Mouse (Mus musculus) liver, embryonic 12.5 days (tissue): ENCODE data around the gene Dusp14. TPM values are rescaled to one million over a fixed set of nuclear protein-coding genes. Genes with fewer than 3 reads are reported as not detected.

Experiments
- ATAC-seq: fragments of 200-750 bp; cut with Nextera tagmentation; 2 replicates; pipeline ENCODE4 v1.8.0; 2017; ENCODE audit warnings: moderate number of reproducible peaks, mild to moderate bottlenecking, moderate library complexity
- H3K27ac ChIP-seq: fragments of 300-500 bp; sonication (generic); 2 replicates; pipeline ENCODE4 v1.5.1; 2016; ENCODE audit warnings: mild to moderate bottlenecking
- H3K27me3 ChIP-seq: fragments of 300-500 bp; sonication (generic); replicated peaks from 2 replicates; pipeline ENCODE4 v1.6.1; 2016; ENCODE audit warnings: mild to moderate bottlenecking, moderate library complexity
- H3K36me3 ChIP-seq: fragments of 300-500 bp; sonication (generic); 2 replicates; pipeline ENCODE4 v1.6.1; 2016; ENCODE audit warnings: mild to moderate bottlenecking, moderate library complexity
- H3K4me1 ChIP-seq: fragments of 300-500 bp; sonication (generic); 2 replicates; pipeline ENCODE4 v1.6.1; 2016
- H3K4me2 ChIP-seq: fragments of 300-500 bp; sonication (generic); 2 replicates; pipeline ENCODE4 v1.6.1; 2016; ENCODE audit warnings: mild to moderate bottlenecking, moderate library complexity
- H3K4me3 ChIP-seq: fragments of 300-500 bp; sonication (generic); 2 replicates; pipeline ENCODE4 v1.5.1; 2016; ENCODE audit warnings: mild to moderate bottlenecking, moderate library complexity
- H3K9ac ChIP-seq: fragments of 300-500 bp; sonication (generic); 2 replicates; pipeline ENCODE4 v1.6.1; 2016; ENCODE audit warnings: mild to moderate bottlenecking, moderate library complexity
- H3K9me3 ChIP-seq: fragments of 300-500 bp; sonication (generic); replicated peaks from 2 replicates; pipeline ENCODE4 v1.6.1; 2016; ENCODE audit warnings: mild to moderate bottlenecking, moderate library complexity
- WGBS: fragments of 180-500 bp; shearing (Covaris S2); methylation state at CpG from one replicate; pipeline ENCODE4 v1.1.7; 2016; ENCODE audit not compliant: insufficient replicate concordance; 5-methylcytosine and 5-hydroxymethylcytosine counted together
- polyA plus RNA-seq: library from polyadenylated mRNA; unstranded; fragments of >200 nt; fragmentation: Nextera tagmentation; extraction: Ambion mirVana; gene quantifications from 2 replicates; pipeline ENCODE4 v1.2.1, GENCODE M21; 2016

Dusp14 gene
- polyA plus RNA-seq = 1.1 TPM in 2 replicates

GRCm38 (mm10) chr11:84069034-84069370, at the start of gene Dusp14:
Dusp14 (minus strand) TSS chr11:84069261.
- Histone ChIP-seq H3K4me3 (peak within 1 kb of the TSS; percentile 62), H3K4me2 (peak within 1 kb of the TSS; percentile 87), H3K27me3 (peaks cover 82% of the 10 kb centered on the region), H3K27ac (no peak within 1 kb of the TSS), H3K4me1 (peaks cover 30% of the 10 kb centered on the region), H3K9me3 (no peaks in the 10 kb centered on the region), H3K9ac (peak within 1 kb of the TSS; percentile 41), H3K36me3 (no peaks in the 10 kb centered on the region)
- ATAC-seq = no peak
- WGBS = 9% methylated on average over 11 of the region's 11 CpGs

GRCm38 (mm10) chr11:84117431-84117830, 48.4 kb upstream of the Dusp14 start:
- no peak overlapping the region for H3K9ac ChIP-seq
- H3K36me3 ChIP-seq = peaks cover 88% of the 10 kb centered on the region
- H3K4me2 ChIP-seq = no peak overlapping the region
- no peaks in the 10 kb centered on the region for H3K27me3 ChIP-seq
- H3K4me3 ChIP-seq = no peak overlapping the region
- H3K9me3 ChIP-seq = no peaks in the 10 kb centered on the region
- WGBS = 72% methylated on average over 4 of the region's 4 CpGs
- ATAC-seq = no peak
- H3K4me1 ChIP-seq = peaks cover 16% of the 10 kb centered on the region
- no peak overlapping the region for H3K27ac ChIP-seq

GRCm38 (mm10) chr11:84116221-84116620, 47.2 kb upstream of the Dusp14 start:
- Histone ChIP-seq H3K36me3 (peaks cover 79% of the 10 kb centered on the region), H3K4me3 (no peak overlapping the region), H3K4me2 (no peak overlapping the region)

GRCm38 (mm10) chr11:84115646-84116045, 46.6 kb upstream of the Dusp14 start:
- no peaks in the 10 kb centered on the region for H3K9me3 ChIP-seq
- no peak overlapping the region for H3K4me2 ChIP-seq
- H3K27me3 ChIP-seq = no peaks in the 10 kb centered on the region
- no peak overlapping the region for H3K9ac ChIP-seq
- no peak overlapping the region for H3K27ac ChIP-seq
- ATAC-seq = no peak
- H3K36me3 ChIP-seq = peaks cover 79% of the 10 kb centered on the region
- peaks cover under 1% of the 10 kb centered on the region for H3K4me1 ChIP-seq
- no peak overlapping the region for H3K4me3 ChIP-seq
- WGBS = 82% methylated on average over 9 of the region's 9 CpGs

More at GRCm38 (mm10) chr11:84116221-84116620, 47.2 kb upstream of the Dusp14 start:
- 48% methylated on average over 2 of the region's 2 CpGs for WGBS
- peaks cover 6% of the 10 kb centered on the region for H3K4me1 ChIP-seq
- no peak for ATAC-seq
- H3K27ac ChIP-seq = no peak overlapping the region
- H3K9ac ChIP-seq = no peak overlapping the region
- H3K9me3 ChIP-seq = no peaks in the 10 kb centered on the region
- no peaks in the 10 kb centered on the region for H3K27me3 ChIP-seq

GRCm38 (mm10) chr11:84113623-84114022, 44.6 kb upstream of the Dusp14 start:
- no peaks in the 10 kb centered on the region for H3K9me3 ChIP-seq
- WGBS = 78% methylated on average over 5 of the region's 5 CpGs
- no peaks in the 10 kb centered on the region for H3K4me1 ChIP-seq
- H3K4me2 ChIP-seq = no peak overlapping the region
- no peak overlapping the region for H3K27ac ChIP-seq
- no peaks in the 10 kb centered on the region for H3K27me3 ChIP-seq
- ATAC-seq = no peak
- no peak overlapping the region for H3K4me3 ChIP-seq
- H3K9ac ChIP-seq = no peak overlapping the region
- peaks cover 76% of the 10 kb centered on the region for H3K36me3 ChIP-seq

- no peaks in the 10 kb centered on the region for H3K4me1 ChIP-seq
- H3K4me2 ChIP-seq = no peak overlapping the region
- no peaks in the 10 kb centered on the region for H3K27me3 ChIP-seq
- H3K27ac ChIP-seq = no peak overlapping the region
- ATAC-seq = no peak
- H3K9me3 ChIP-seq = no peaks in the 10 kb centered on the region
- H3K36me3 ChIP-seq = peaks cover 91% of the 10 kb centered on the region
- H3K4me3 ChIP-seq = no peak overlapping the region
- WGBS = 53% methylated on average over 2 of the region's 2 CpGs
- H3K9ac ChIP-seq = no peak overlapping the region
Measured at GRCm38 (mm10) chr11:84107137-84107536, 38.1 kb upstream of the Dusp14 start.

- no peak for ATAC-seq
- WGBS = 89% methylated on average over 6 of the region's 6 CpGs
- no peaks in the 10 kb centered on the region for H3K27me3 ChIP-seq
- H3K36me3 ChIP-seq = peaks cover 96% of the 10 kb centered on the region
- no peak overlapping the region for H3K4me3 ChIP-seq
- no peaks in the 10 kb centered on the region for H3K4me1 ChIP-seq
- no peak overlapping the region for H3K4me2 ChIP-seq
- H3K27ac ChIP-seq = no peak overlapping the region
- H3K9me3 ChIP-seq = no peaks in the 10 kb centered on the region
- no peak overlapping the region for H3K9ac ChIP-seq
Measured at GRCm38 (mm10) chr11:84104036-84104435, 35.0 kb upstream of the Dusp14 start.

- H3K4me2 ChIP-seq = no peak overlapping the region
- H3K27me3 ChIP-seq = no peaks in the 10 kb centered on the region
- H3K9ac ChIP-seq = no peak overlapping the region
- H3K27ac ChIP-seq = no peak overlapping the region
- ATAC-seq = no peak
- H3K4me1 ChIP-seq = no peaks in the 10 kb centered on the region
- H3K9me3 ChIP-seq = no peaks in the 10 kb centered on the region
- H3K36me3 ChIP-seq = peaks cover 93% of the 10 kb centered on the region
- no peak overlapping the region for H3K4me3 ChIP-seq
Measured at GRCm38 (mm10) chr11:84101182-84101581, 32.1 kb upstream of the Dusp14 start.

GRCm38 (mm10) chr11:84097251-84097998, 28.4 kb upstream of the Dusp14 start:
- H3K9me3 ChIP-seq = no peaks in the 10 kb centered on the region
- ATAC-seq = no peak
- H3K36me3 ChIP-seq = peaks cover 81% of the 10 kb centered on the region
- no peak overlapping the region for H3K9ac ChIP-seq
- no peaks in the 10 kb centered on the region for H3K27me3 ChIP-seq
- H3K27ac ChIP-seq = no peak overlapping the region
- no peak overlapping the region for H3K4me3 ChIP-seq
- H3K4me1 ChIP-seq = no peaks in the 10 kb centered on the region
- WGBS = 72% methylated on average over 5 of the region's 5 CpGs
- no peak overlapping the region for H3K4me2 ChIP-seq

GRCm38 (mm10) chr11:84095084-84095483, 26.0 kb upstream of the Dusp14 start:
- Histone ChIP-seq H3K9ac (no peak overlapping the region), H3K27ac (no peak overlapping the region), H3K4me1 (no peaks in the 10 kb centered on the region), H3K4me2 (no peak overlapping the region), H3K9me3 (no peaks in the 10 kb centered on the region), H3K4me3 (no peak overlapping the region), H3K36me3 (peaks cover 83% of the 10 kb centered on the region), H3K27me3 (no peaks in the 10 kb centered on the region)
- ATAC-seq = no peak
- 68% methylated on average over 4 of the region's 4 CpGs for WGBS

- Histone ChIP-seq H3K4me3 (no peak overlapping the region), H3K27me3 (no peaks in the 10 kb centered on the region), H3K9ac (no peak overlapping the region), H3K27ac (no peak overlapping the region), H3K4me2 (no peak overlapping the region), H3K36me3 (peaks cover 84% of the 10 kb centered on the region), H3K4me1 (no peaks in the 10 kb centered on the region), H3K9me3 (no peaks in the 10 kb centered on the region)
- WGBS = 85% methylated on average over 8 of the region's 8 CpGs
- no peak for ATAC-seq
Measured at GRCm38 (mm10) chr11:84090572-84090971, 21.5 kb upstream of the Dusp14 start.

- H3K27me3 ChIP-seq = no peaks in the 10 kb centered on the region
Measured at GRCm38 (mm10) chr11:84081901-84082300, 12.8 kb upstream of the Dusp14 start.

GRCm38 (mm10) chr11:84080327-84080726, 11.3 kb upstream of the Dusp14 start:
- Histone ChIP-seq H3K4me3 (no peak overlapping the region), H3K4me1 (no peaks in the 10 kb centered on the region), H3K27me3 (no peaks in the 10 kb centered on the region), H3K27ac (no peak overlapping the region), H3K9ac (no peak overlapping the region), H3K36me3 (peaks cover 57% of the 10 kb centered on the region), H3K4me2 (no peak overlapping the region), H3K9me3 (no peaks in the 10 kb centered on the region)
- WGBS = 82% methylated on average over 3 of the region's 3 CpGs
- ATAC-seq = no peak

More at GRCm38 (mm10) chr11:84081901-84082300, 12.8 kb upstream of the Dusp14 start:
- ATAC-seq = no peak
- Histone ChIP-seq H3K27ac (no peak overlapping the region), H3K9me3 (no peaks in the 10 kb centered on the region), H3K4me2 (no peak overlapping the region), H3K36me3 (peaks cover 69% of the 10 kb centered on the region), H3K9ac (no peak overlapping the region), H3K4me1 (no peaks in the 10 kb centered on the region), H3K4me3 (no peak overlapping the region)
- WGBS = 82% methylated on average over 5 of the region's 5 CpGs
